Mouse (Mus musculus) MEL (cell line): ENCODE results near the gene Smtnl2. TPM values are rescaled to one million over a fixed set of nuclear protein-coding genes. Genes with fewer than 3 reads are reported as not detected.
A peak's percentile ranks its signal among the peaks of the same experiment; 100 is the strongest.

ENCODE experiments used
- DNase-seq: peaks from one replicate; pipeline ENCODE4 v3.0.0; 2011; ENCODE audit warnings: low read depth, low spot score
- H3K27ac ChIP-seq: 2 replicates; pipeline ENCODE4 v1.5.1; 2012; ENCODE audit warnings: low read depth, mild to moderate bottlenecking, control low read depth, low read length, moderate library complexity; ENCODE audit not compliant: control insufficient read depth
- H3K27me3 ChIP-seq, 2 experiments: fragments of 150-350 bp in 1 of 2; sonication (generic) in 1 of 2; 2 replicates each; pipeline ENCODE4 v1.6.1; 2012; ENCODE audit warnings: low read length in 2 of 2, mild to moderate bottlenecking in 2 of 2, improper control_type of control experiment in 1 of 2, moderate library complexity in 1 of 2; ENCODE audit not compliant: insufficient read depth in 2 of 2, control insufficient read depth in 1 of 2
- H3K36me3 ChIP-seq, 2 experiments: 2 replicates each; pipeline ENCODE4 v1.6.1; 2012 to 2014; ENCODE audit warnings: low read length in 2 of 2, improper control_type of control experiment in 1 of 2, inconsistent platforms in 1 of 2, mild to moderate bottlenecking in 1 of 2; ENCODE audit not compliant: insufficient read depth in 2 of 2, control insufficient read depth in 1 of 2
- H3K4me1 ChIP-seq, 2 experiments: fragments of 150-350 bp in 1 of 2; sonication (generic) in 1 of 2; 2 replicates each; pipeline ENCODE4 v1.6.1; 2012; ENCODE audit warnings: low read length in 2 of 2, improper control_type of control experiment in 1 of 2, mild to moderate bottlenecking in 1 of 2; ENCODE audit not compliant: insufficient read depth in 2 of 2, control insufficient read depth in 1 of 2
- H3K4me3 ChIP-seq, 2 experiments: fragments of 150-350 bp in 1 of 2; sonication (generic) in 1 of 2; 2 replicates each; pipeline ENCODE4 v1.5.1; 2012; ENCODE audit warnings: low read depth in 2 of 2, low read length in 2 of 2, mild to moderate bottlenecking in 2 of 2, moderate library complexity in 2 of 2, control low read depth in 1 of 2, improper control_type of control experiment in 1 of 2; ENCODE audit not compliant: control insufficient read depth in 1 of 2, insufficient read depth in 1 of 2
- H3K79me2 ChIP-seq: 2 replicates; pipeline ENCODE4 v1.6.1; 2012; ENCODE audit warnings: mild to moderate bottlenecking, low read length, moderate library complexity; ENCODE audit not compliant: control insufficient read depth, poor library complexity, insufficient read depth
- H3K9ac ChIP-seq: 2 replicates; pipeline ENCODE4 v1.6.1; 2012; ENCODE audit warnings: low read depth, mild to moderate bottlenecking, control low read depth, low read length, moderate library complexity; ENCODE audit not compliant: control insufficient read depth, poor library complexity, severe bottlenecking
- H3K9me3 ChIP-seq: fragments of 150-350 bp; sonication (generic); replicated peaks from 2 replicates; pipeline ENCODE4 v1.6.1; 2012; ENCODE audit warnings: mild to moderate bottlenecking, low read length, improper control_type of control experiment, moderate library complexity; ENCODE audit not compliant: insufficient read depth
- BHLHE40 ChIP-seq: IDR thresholded peaks from 2 replicates; pipeline ENCODE4 v1.6.1; 2012; ENCODE audit warnings: low read depth, mild to moderate bottlenecking, inconsistent platforms, low read length, improper control_type of control experiment, borderline replicate concordance
- CHD1 ChIP-seq: IDR thresholded peaks from 2 replicates; pipeline ENCODE4 v1.6.1; 2012; ENCODE audit warnings: low read depth, mild to moderate bottlenecking, inconsistent platforms, low read length, improper control_type of control experiment
- CHD2 ChIP-seq: IDR thresholded peaks from 2 replicates; pipeline ENCODE4 v1.6.1; 2011; ENCODE audit warnings: low read length, improper control_type of control experiment
- CTCF ChIP-seq, 3 experiments: IDR thresholded peaks in 2 of 3; conservative IDR thresholded peaks in 1 of 3; 2 replicates each; pipeline ENCODE4 v1.5.1; 2011 to 2012; ENCODE audit warnings: low read length in 3 of 3, low read depth in 2 of 3, mild to moderate bottlenecking in 2 of 3, improper control_type of control experiment in 1 of 3, inconsistent platforms in 1 of 3, mixed read lengths in 1 of 3, moderate library complexity in 1 of 3; ENCODE audit not compliant: control insufficient read depth in 1 of 3, insufficient read depth in 1 of 3, poor library complexity in 1 of 3, severe bottlenecking in 1 of 3
- E2F4 ChIP-seq: IDR thresholded peaks from 2 replicates; pipeline ENCODE4 v1.6.1; 2011; ENCODE audit warnings: low read depth, low read length, improper control_type of control experiment, borderline replicate concordance
- ELF1 ChIP-seq: IDR thresholded peaks from 2 replicates; pipeline ENCODE4 v1.6.1; 2014; ENCODE audit warnings: low read depth, mild to moderate bottlenecking, inconsistent platforms, low read length, improper control_type of control experiment, moderate library complexity
- EP300 ChIP-seq, 2 experiments: IDR thresholded peaks; 2 replicates each; pipeline ENCODE4 v1.6.1; 2011; ENCODE audit warnings: improper control_type of control experiment in 2 of 2, low read length in 2 of 2, low read depth in 1 of 2, mild to moderate bottlenecking in 1 of 2
- ETS1 ChIP-seq: IDR thresholded peaks from 2 replicates; pipeline ENCODE4 v1.6.1; 2012; ENCODE audit warnings: low read depth, mild to moderate bottlenecking, inconsistent platforms, low read length, improper control_type of control experiment, moderate library complexity
- GABPA ChIP-seq: IDR thresholded peaks from 2 replicates; pipeline ENCODE4 v1.6.1; 2012; ENCODE audit warnings: low read depth, mild to moderate bottlenecking, inconsistent platforms, low read length, improper control_type of control experiment, moderate library complexity
- GATA1 ChIP-seq: IDR thresholded peaks from 2 replicates; pipeline ENCODE4 v1.6.1; 2011; ENCODE audit warnings: low read depth, low read length, improper control_type of control experiment
- JUND ChIP-seq: IDR thresholded peaks from 2 replicates; pipeline ENCODE4 v1.6.1; 2011; ENCODE audit warnings: low read depth, mild to moderate bottlenecking, improper control_type of control experiment, low read length
- KAT2A ChIP-seq: conservative IDR thresholded peaks from 2 replicates; pipeline ENCODE4 v1.6.1; 2012; ENCODE audit warnings: low read depth, low read length, improper control_type of control experiment, inconsistent platforms
- MAX ChIP-seq: IDR thresholded peaks from 2 replicates; pipeline ENCODE4 v1.6.1; 2011; ENCODE audit warnings: low read length, improper control_type of control experiment
- MAZ ChIP-seq: IDR thresholded peaks from 2 replicates; pipeline ENCODE4 v1.6.1; 2012; ENCODE audit warnings: low read depth, mild to moderate bottlenecking, inconsistent platforms, low read length, improper control_type of control experiment
- MEF2A ChIP-seq: IDR thresholded peaks from 2 replicates; pipeline ENCODE4 v1.6.1; 2014; ENCODE audit warnings: low read depth, mild to moderate bottlenecking, inconsistent platforms, low read length, improper control_type of control experiment; ENCODE audit not compliant: poor library complexity, insufficient replicate concordance, severe bottlenecking; ENCODE audit errors: extremely low read depth
- MXI1 ChIP-seq: IDR thresholded peaks from 2 replicates; pipeline ENCODE4 v1.6.1; 2011; ENCODE audit warnings: mild to moderate bottlenecking, low read depth, low read length, improper control_type of control experiment
- MYB ChIP-seq: IDR thresholded peaks from 2 replicates; pipeline ENCODE4 v1.6.1; 2011; ENCODE audit warnings: mild to moderate bottlenecking, low read depth, low read length, improper control_type of control experiment
- NRF1 ChIP-seq: IDR thresholded peaks from 2 replicates; pipeline ENCODE4 v1.6.1; 2014; ENCODE audit warnings: low read depth, mild to moderate bottlenecking, inconsistent platforms, low read length, improper control_type of control experiment, moderate library complexity; ENCODE audit not compliant: poor library complexity, insufficient read depth, severe bottlenecking
- POLR2AphosphoS2 ChIP-seq: IDR thresholded peaks from 2 replicates; pipeline ENCODE4 v1.6.1; 2011; ENCODE audit warnings: low read length, improper control_type of control experiment
- SIN3A ChIP-seq: IDR thresholded peaks from 2 replicates; pipeline ENCODE4 v1.6.1; 2012; ENCODE audit warnings: low read length, improper control_type of control experiment, inconsistent platforms
- SMC3 ChIP-seq: IDR thresholded peaks from 2 replicates; pipeline ENCODE4 v1.6.1; 2011; ENCODE audit warnings: low read depth, low read length, improper control_type of control experiment
- TAL1 ChIP-seq: IDR thresholded peaks from 2 replicates; pipeline ENCODE4 v1.6.1; 2012; ENCODE audit warnings: mild to moderate bottlenecking, inconsistent platforms, low read length, moderate library complexity, mixed read lengths
- TBP ChIP-seq: IDR thresholded peaks from 2 replicates; pipeline ENCODE4 v1.8.0; 2011; ENCODE audit warnings: low read depth, low read length, improper control_type of control experiment
- TCF12 ChIP-seq: IDR thresholded peaks from 2 replicates; pipeline ENCODE4 v1.6.1; 2014; ENCODE audit warnings: low read depth, mild to moderate bottlenecking, inconsistent platforms, low read length, improper control_type of control experiment, moderate library complexity
- UBTF ChIP-seq: IDR thresholded peaks from 2 replicates; pipeline ENCODE4 v1.6.1; 2012; ENCODE audit warnings: low read depth, mild to moderate bottlenecking, inconsistent platforms, low read length, improper control_type of control experiment, moderate library complexity, borderline replicate concordance; ENCODE audit not compliant: insufficient read depth
- USF2 ChIP-seq, 2 experiments: IDR thresholded peaks; 2 replicates each; pipeline ENCODE4 v1.6.1; 2011 to 2012; ENCODE audit warnings: improper control_type of control experiment in 2 of 2, low read length in 2 of 2, borderline replicate concordance in 1 of 2, inconsistent platforms in 1 of 2, low read depth in 1 of 2, mild to moderate bottlenecking in 1 of 2; ENCODE audit not compliant: insufficient read depth in 1 of 2
- ZMIZ1 ChIP-seq: IDR thresholded peaks from 2 replicates; pipeline ENCODE4 v1.6.1; 2012; ENCODE audit warnings: low read depth, mild to moderate bottlenecking, inconsistent platforms, low read length, improper control_type of control experiment, moderate library complexity
- ZNF384 ChIP-seq: IDR thresholded peaks from 2 replicates; pipeline ENCODE4 v1.6.1; 2012; ENCODE audit warnings: low read depth, mild to moderate bottlenecking, inconsistent platforms, low read length, improper control_type of control experiment
- polyA plus RNA-seq, 2 experiments: library from polyadenylated mRNA; stranded (reverse) in 1 of 2; unstranded in 1 of 2; fragments of >175 nt in 1 of 2; fragments of >200 nt in 1 of 2; gene quantifications; 2 replicates each; pipeline versions ENCODE4 v1.2.1 to v1.2.4; 2012; ENCODE audit warnings: low replicate concordance in 2 of 2, low read depth in 1 of 2; ENCODE audit not compliant: insufficient read length in 2 of 2, insufficient read depth in 1 of 2, missing spikeins in 1 of 2
- total RNA-seq: library from RNA; depleted of rRNA; stranded (reverse); fragments of 300-350 nt; gene quantifications from 2 replicates; pipeline ENCODE4 v1.2.3, GENCODE M21; 2012

Gene Smtnl2
- total and polyA plus RNA-seq, 3 experiments, result 10.2 to 10.9 TPM; not detected in 1

DNA sequence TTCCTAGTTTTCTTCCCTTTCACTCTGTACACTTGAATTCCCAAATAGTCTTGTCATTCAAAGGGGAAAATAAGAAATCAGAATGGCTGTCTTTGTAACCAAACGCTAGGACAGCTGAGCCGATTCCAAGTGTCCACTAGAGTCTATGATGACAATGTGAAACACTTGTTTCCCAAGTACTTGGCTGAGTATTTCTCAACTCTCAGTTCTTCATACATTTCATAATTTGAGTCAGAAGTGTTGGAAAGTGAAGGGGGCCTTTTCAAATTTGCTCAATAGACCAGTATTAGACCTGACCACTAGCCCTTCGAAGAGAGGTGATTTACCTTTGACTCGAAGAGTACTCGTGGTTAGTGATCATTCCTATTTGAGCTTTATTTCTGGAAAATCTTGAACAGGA, 47.0 kb downstream of the Smtnl2 start:
- Histone ChIP-seq H3K4me3 (no peak overlapping the region), H3K9me3 (no peaks in the 10 kb centered on the region), H3K27ac (no peak overlapping the region), H3K4me1 (peaks cover 0 to 10% of the 10 kb centered on the region in 2 experiments; a peak in 1 of 4 replicates), H3K27me3 (peaks cover 0 to 5% of the 10 kb centered on the region in 2 experiments; a peak in 1 of 4 replicates), H3K36me3 (peaks cover 0 to 7% of the 10 kb centered on the region in 2 experiments; a peak in 1 of 4 replicates), H3K9ac (no peak overlapping the region), H3K79me2 (no peaks in the 10 kb centered on the region)
- DNase-seq, result no peak
- TF ChIP-seq SIN3A, result no peak
- TF ChIP-seq TCF12, result no peak
- no peak for TF ChIP-seq CHD1
- TF ChIP-seq TBP, result no peak
- TF ChIP-seq POLR2AphosphoS2, result no peak
- TF ChIP-seq ETS1, result no peak
- no peak for TF ChIP-seq ZMIZ1
- TF ChIP-seq CHD2, result no peak
- no peak for TF ChIP-seq CTCF (IDR thresholded peaks at IDR 0.05 in 2 of 3, conservative IDR thresholded peaks at IDR 0.05 in 1 of 3; ENCODE audit: control insufficient read depth in 1 of 3, insufficient read depth in 1 of 3, low read depth in 2 of 3, low read length in 3 of 3, poor library complexity in 1 of 3, severe bottlenecking in 1 of 3)
- TF ChIP-seq UBTF, result no peak
- no peak for TF ChIP-seq JUND
- TF ChIP-seq NRF1, result no peak
- TF ChIP-seq E2F4, result no peak
- TF ChIP-seq SMC3, result no peak
- no peak for TF ChIP-seq USF2 (IDR thresholded peaks at IDR 0.05; ENCODE audit: borderline replicate concordance in 1 of 2, insufficient read depth in 1 of 2, low read depth in 1 of 2, low read length in 2 of 2)
- no peak for TF ChIP-seq KAT2A
- TF ChIP-seq MAX, result no peak
- no peak for TF ChIP-seq MAZ
- TF ChIP-seq MYB, result no peak
- TF ChIP-seq TAL1, result no peak

DNA sequence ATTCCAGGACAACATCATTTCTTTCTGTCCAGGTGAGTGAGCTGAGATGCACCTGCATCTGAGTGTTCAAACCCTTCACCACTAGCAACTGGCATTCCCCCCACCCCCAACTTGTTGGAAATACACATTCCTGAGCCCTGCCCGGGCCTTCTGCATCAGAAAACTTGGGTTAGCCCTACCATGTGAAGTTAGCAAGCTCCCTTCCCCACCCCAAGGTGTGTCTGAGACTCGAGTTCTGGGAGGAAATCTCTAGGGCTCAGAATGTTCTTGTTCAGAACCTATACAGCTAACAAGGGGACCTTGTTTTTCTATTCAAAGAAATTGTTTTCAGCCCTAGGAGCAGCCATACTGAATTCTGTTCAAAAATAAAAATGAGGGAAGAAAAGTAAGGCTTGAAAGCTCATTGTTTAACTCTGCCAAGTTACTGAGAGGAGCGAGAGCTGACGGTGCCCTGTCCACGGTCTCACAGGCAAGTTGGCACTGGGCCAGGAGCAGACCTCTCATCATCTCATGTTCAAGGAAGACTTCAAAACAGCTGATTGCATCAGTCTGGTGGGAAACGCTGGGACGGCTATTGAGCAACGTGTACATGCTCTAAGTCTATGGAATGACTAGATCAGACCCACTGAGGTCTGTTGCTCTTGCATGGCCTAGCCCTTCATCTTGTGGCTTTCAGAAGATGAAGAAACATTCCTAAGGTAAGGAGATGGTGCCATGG, 47.8 kb downstream of the Smtnl2 start:
- Histone ChIP-seq H3K27me3 (peaks cover 0 to 5% of the 10 kb centered on the region in 2 experiments; a peak in 2 of 4 replicates), H3K36me3 (peaks cover 0 to 7% of the 10 kb centered on the region in 2 experiments; a peak in 1 of 4 replicates), H3K4me3 (peak overlapping the region in 1 of 2 experiments; percentile 1; a peak in 1 of 4 replicates), H3K4me1 (peaks cover 0 to 10% of the 10 kb centered on the region in 2 experiments; a peak in 1 of 4 replicates), H3K79me2 (no peaks in the 10 kb centered on the region), H3K9ac (no peak overlapping the region), H3K27ac (no peak overlapping the region), H3K9me3 (no peaks in the 10 kb centered on the region)
- TF ChIP-seq ZNF384 (0 out of 2 replicates have a peak, but pooled peaks have one; percentile 21), TCF12 (no peak), GATA1 (peak; percentile 69), E2F4 (no peak), TAL1 (no peak), EP300 (IDR thresholded peaks at IDR 0.05; ENCODE audit: low read depth in 1 of 2, low read length in 2 of 2) (peak; percentile 19 to 26; a peak in 2 of 4 replicates), ELF1 (no peak), CHD1 (no peak), MEF2A (no peak), GABPA (no peak), BHLHE40 (no peak), MYB (no peak), MXI1 (0 out of 2 replicates have a peak, but pooled peaks have one; percentile 20), SIN3A (peak; percentile 60), ETS1 (peak; percentile 95)
- DNase-seq, result peak; percentile 79
